Mouse (Mus musculus) G1E (cell line): ENCODE results near the gene Eif2b2.

Experiments used
- CTCF ChIP-seq: IDR thresholded peaks from 2 replicates; pipeline ENCODE4 v1.5.1; 2012; ENCODE audit warnings: low read depth, low read length, inconsistent platforms, mixed read lengths
- POLR2AphosphoS5 ChIP-seq: IDR thresholded peaks from 2 replicates; pipeline ENCODE4 v1.6.1; 2012; ENCODE audit warnings: low read depth, low read length, inconsistent platforms; ENCODE audit not compliant: insufficient replicate concordance
- TAL1 ChIP-seq: conservative IDR thresholded peaks from 2 replicates; pipeline ENCODE4 v1.6.1; 2012; ENCODE audit warnings: low read depth, low read length, inconsistent platforms, mixed read lengths

GRCm38 (mm10) chr12:85273508-85273907 is 54.2 kb downstream of the Eif2b2 start:
- TF ChIP-seq CTCF (no peak), POLR2AphosphoS5 (no peak), TAL1 (no peak)
